Comparison of ENCODE assay signal across 10 mouse cellular contexts in the genomic region with DNA sequence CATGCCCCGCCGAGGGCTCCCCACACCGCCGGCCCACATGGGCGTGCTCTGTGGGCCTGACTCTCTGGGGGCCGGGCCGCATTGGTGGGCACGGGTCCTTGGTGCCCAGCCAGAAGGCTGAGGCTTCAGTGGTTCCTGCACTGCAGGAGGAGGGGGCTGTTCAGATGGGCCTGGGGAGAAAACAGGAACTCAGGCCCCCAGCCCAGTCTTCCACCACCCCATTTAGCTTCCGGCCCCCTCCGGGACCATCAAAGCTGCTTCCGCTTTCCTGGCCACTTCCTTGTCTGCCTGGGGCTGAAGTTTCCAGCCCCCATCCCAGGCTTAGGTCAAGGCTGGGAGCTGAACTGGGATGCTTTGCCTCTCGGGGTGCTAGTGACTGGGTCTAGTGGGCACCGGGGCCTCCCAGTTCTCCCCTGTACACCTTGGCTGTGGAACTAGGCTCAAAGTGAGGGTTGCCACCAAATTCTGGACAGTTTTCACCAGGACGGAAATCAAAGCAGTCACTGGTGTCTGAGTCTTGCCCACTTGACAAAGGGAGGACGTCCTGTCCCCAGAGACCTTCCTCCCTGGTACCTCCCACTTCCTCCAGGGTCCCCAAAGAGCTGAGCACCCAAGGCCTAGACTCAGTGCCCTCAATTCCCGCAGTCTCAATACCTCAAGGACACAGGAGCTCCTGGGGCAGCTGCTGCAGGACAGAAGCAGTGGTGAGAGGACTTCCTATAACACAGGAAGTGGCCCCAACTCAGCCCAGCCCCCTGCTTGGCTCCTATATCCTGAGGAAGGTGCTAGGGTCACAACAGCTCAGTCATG. TPM values are rescaled to one million over a fixed set of nuclear protein-coding genes. Genes with fewer than 3 reads are reported as not detected.
DNase-seq lines count a peak whose midpoint lies in the region; ATAC-seq and TF ChIP-seq lines count a peak whose summit lies in the region.
"Had no signal": no experiment of that assay in that cellular context is flagged by ENCODE, and none has a peak within 500 bp of the region (broad histone marks: within the 10 kb centered on the region; RNA-seq: fewer than 3 reads in every experiment).

No protein-coding gene starts in this region.

- no peak for TF ChIP-seq POLR2A in olfactory bulb, adult 2 months (IDR thresholded peaks at IDR 0.05; ENCODE audit: insufficient read depth, low read depth, low read length)

- 92% methylated on average over 16 of the region's 16 CpGs for WGBS in forebrain, embryonic 12.5 days
- 86% methylated on average over 16 of the region's 16 CpGs for WGBS in forebrain, postnatal 0 days
- 90% methylated on average over 15 of the region's 16 CpGs for WGBS in hindbrain, embryonic 16.5 days
- 36% methylated on average over 16 of the region's 16 CpGs for WGBS in liver, embryonic 11.5 days
- 91% methylated on average over 16 of the region's 16 CpGs for WGBS in olfactory bulb, adult 2 months

- no peak for ATAC-seq in forebrain, embryonic 12.5 days (ENCODE audit: low FRiP score)
- ATAC-seq in forebrain, postnatal 0 days, result no peak
- ATAC-seq in hindbrain, embryonic 16.5 days, result no peak
- ATAC-seq in liver, embryonic 11.5 days (replicated peaks; ENCODE audit: low FRiP score), result no peak

- H3K4me2 ChIP-seq in forebrain, embryonic 12.5 days, result no peak overlapping the region
- H3K4me2 ChIP-seq in forebrain, postnatal 0 days (ENCODE audit: low read depth), result no peak overlapping the region
- H3K4me2 ChIP-seq in hindbrain, embryonic 16.5 days (ENCODE audit: low read length), result peak overlapping the region; percentile 19
- H3K4me2 ChIP-seq in liver, embryonic 11.5 days, result peak overlapping the region; percentile 85

- no peak overlapping the region for H3K4me3 ChIP-seq in forebrain, embryonic 12.5 days (replicated peaks)
- no peak overlapping the region for H3K4me3 ChIP-seq in forebrain, postnatal 0 days (ENCODE audit: low read depth, low read length)
- H3K4me3 ChIP-seq in hindbrain, embryonic 16.5 days (ENCODE audit: low read length), result no peak overlapping the region
- peak overlapping the region; percentile 44 for H3K4me3 ChIP-seq in liver, embryonic 11.5 days (ENCODE audit: low read depth, low read length)
- H3K4me3 ChIP-seq in olfactory bulb, adult 2 months (ENCODE audit: insufficient read depth, low read depth, low read length), result no peak overlapping the region

- no peak overlapping the region for H3K9ac ChIP-seq in forebrain, embryonic 12.5 days
- H3K9ac ChIP-seq in forebrain, postnatal 0 days, result no peak overlapping the region
- H3K9ac ChIP-seq in hindbrain, embryonic 16.5 days (ENCODE audit: low read depth, low read length), result peak overlapping the region; percentile 27; the same call in 1 of the 2 replicates
- peak overlapping the region; percentile 64 for H3K9ac ChIP-seq in liver, embryonic 11.5 days (ENCODE audit: low read depth, low read length)

- peaks cover 8% of the 10 kb centered on the region for H3K27me3 ChIP-seq in forebrain, embryonic 12.5 days
- H3K27me3 ChIP-seq in forebrain, postnatal 0 days (ENCODE audit: insufficient read depth, low read length), result no peaks in the 10 kb centered on the region
- H3K27me3 ChIP-seq in hindbrain, embryonic 16.5 days (replicated peaks; ENCODE audit: control insufficient read depth, insufficient read depth, low read length), result 0 out of 2 replicates have a peak, but pooled peaks cover 1% of the 10 kb centered on the region
- H3K27me3 ChIP-seq in liver, embryonic 11.5 days (replicated peaks; ENCODE audit: control insufficient read depth, insufficient read depth, low read length), result no peaks in the 10 kb centered on the region

- no peak for DNase-seq in forebrain, postnatal 0 days
- DNase-seq in c-Kit-positive CD71-negative TER-119-negative erythroid progenitor cells, embryonic 14.5 days (ENCODE audit: low read depth), result peak; percentile 45
- no peak for DNase-seq in liver, embryonic 11.5 days (ENCODE audit: low spot score)
- DNase-seq in cerebellum, postnatal 25 days, result no peak
- DNase-seq in ovary, postnatal 36 days (ENCODE audit: low spot score), result no peak

- peaks cover 19% of the 10 kb centered on the region for H3K4me1 ChIP-seq in forebrain, embryonic 12.5 days
- H3K4me1 ChIP-seq in forebrain, postnatal 0 days (ENCODE audit: insufficient read depth), result peaks cover 5% of the 10 kb centered on the region; the same call in 1 of the 2 replicates
- peaks cover 6% of the 10 kb centered on the region for H3K4me1 ChIP-seq in hindbrain, embryonic 16.5 days (ENCODE audit: control insufficient read depth, insufficient read depth, low read depth, low read length)
- H3K4me1 ChIP-seq in liver, embryonic 11.5 days (replicated peaks; ENCODE audit: control insufficient read depth, insufficient read depth, low read length), result peaks cover 52% of the 10 kb centered on the region
- H3K4me1 ChIP-seq in olfactory bulb, adult 2 months (ENCODE audit: control insufficient read depth, insufficient read depth, low read length), result peaks cover 11% of the 10 kb centered on the region; the same call in 1 of the 2 replicates

- peaks cover 18% of the 10 kb centered on the region for H3K36me3 ChIP-seq in forebrain, embryonic 12.5 days (replicated peaks)
- H3K36me3 ChIP-seq in forebrain, postnatal 0 days (ENCODE audit: insufficient read depth), result peaks cover 21% of the 10 kb centered on the region
- H3K36me3 ChIP-seq in hindbrain, embryonic 16.5 days (ENCODE audit: control insufficient read depth, insufficient read depth, low read length), result peaks cover 15% of the 10 kb centered on the region
- H3K36me3 ChIP-seq in liver, embryonic 11.5 days (ENCODE audit: control insufficient read depth, insufficient read depth, low read length), result peaks cover 16% of the 10 kb centered on the region; the same call in 1 of the 2 replicates

- TF ChIP-seq CTCF in forebrain, postnatal 0 days (IDR thresholded peaks at IDR 0.05; ENCODE audit: low read depth), result no peak
- no peak for TF ChIP-seq CTCF in olfactory bulb, adult 2 months (IDR thresholded peaks at IDR 0.05; ENCODE audit: insufficient read depth, low read depth, low read length)

- H3K27ac ChIP-seq in forebrain, embryonic 12.5 days, result 0 out of 2 replicates have a peak overlapping the region, but pooled peaks have one; percentile 13
- no peak overlapping the region for H3K27ac ChIP-seq in forebrain, postnatal 0 days (ENCODE audit: low read depth, low read length)
- H3K27ac ChIP-seq in hindbrain, embryonic 16.5 days (ENCODE audit: low read depth, low read length), result no peak overlapping the region; the same call in 1 of the 2 replicates
- H3K27ac ChIP-seq in liver, embryonic 11.5 days (ENCODE audit: low read depth, low read length), result peak overlapping the region; percentile 71
- peak overlapping the region; percentile 31; the same call in 1 of the 2 replicates for H3K27ac ChIP-seq in olfactory bulb, adult 2 months (ENCODE audit: insufficient read depth, low read depth, low read length)

- H3K9me3 ChIP-seq in forebrain, embryonic 12.5 days, result no peaks in the 10 kb centered on the region
- no peaks in the 10 kb centered on the region for H3K9me3 ChIP-seq in forebrain, postnatal 0 days (ENCODE audit: low read length)
- no peaks in the 10 kb centered on the region for H3K9me3 ChIP-seq in hindbrain, embryonic 16.5 days (ENCODE audit: control insufficient read depth, low read length)
- H3K9me3 ChIP-seq in liver, embryonic 11.5 days (ENCODE audit: control insufficient read depth, low read length), result no peaks in the 10 kb centered on the region
- H3K9me3 ChIP-seq: G1E had no signal

RNA-seq across cellular contexts. Expression of gene Sipa1, which starts 2.4 kb away (rescaled TPM):
- polyA plus RNA-seq in forebrain, embryonic 12.5 days (2016; fragmentation: Nextera tagmentation; extraction: Ambion mirVana), result 16.3 and 16.8 TPM in 2 replicates
- 16.6 and 18.3 TPM in 2 replicates for total RNA-seq in forebrain, postnatal 0 days (2014; rRNA removed)
- polyA plus RNA-seq in forebrain, postnatal 0 days (2015; fragmentation: Nextera tagmentation; extraction: Ambion mirVana), result 14.6 and 19.6 TPM in 2 replicates
- polyA plus RNA-seq in hindbrain, embryonic 16.5 days (2015; fragmentation: Nextera tagmentation; extraction: Ambion mirVana), result 14.3 and 19.1 TPM in 2 replicates
- 32.3 and 34.8 TPM in 2 replicates for polyA plus RNA-seq in liver, embryonic 11.5 days (2014; fragmentation: Nextera tagmentation; extraction: Ambion mirVana)
- not detected in 2 replicates for polyA plus RNA-seq in olfactory bulb, adult 2 months (2012; ENCODE audit: insufficient read depth, insufficient read length, low replicate concordance, missing spikeins)

RNA-seq across cellular contexts. Expression of gene Rela, which starts 23.9 kb away (rescaled TPM):
- 34.1 and 36.9 TPM in 2 replicates for polyA plus RNA-seq in forebrain, embryonic 12.5 days (2016; fragmentation: Nextera tagmentation; extraction: Ambion mirVana)
- 23.2 and 34.8 TPM in 2 replicates for total RNA-seq in forebrain, postnatal 0 days (2014; rRNA removed)
- polyA plus RNA-seq in forebrain, postnatal 0 days (2015; fragmentation: Nextera tagmentation; extraction: Ambion mirVana), result 26.8 and 32.3 TPM in 2 replicates
- 35.7 and 38.7 TPM in 2 replicates for polyA plus RNA-seq in hindbrain, embryonic 16.5 days (2015; fragmentation: Nextera tagmentation; extraction: Ambion mirVana)
- 57.1 and 57.7 TPM in 2 replicates for polyA plus RNA-seq in liver, embryonic 11.5 days (2014; fragmentation: Nextera tagmentation; extraction: Ambion mirVana)
- polyA plus RNA-seq in olfactory bulb, adult 2 months (2012; ENCODE audit: insufficient read depth, insufficient read length, low replicate concordance, missing spikeins), result not detected in 2 replicates

RNA-seq across cellular contexts. Expression of gene Map3k11, which starts 27.4 kb away (rescaled TPM):
- 19.2 and 22.2 TPM in 2 replicates for polyA plus RNA-seq in forebrain, embryonic 12.5 days (2016; fragmentation: Nextera tagmentation; extraction: Ambion mirVana)
- total RNA-seq in forebrain, postnatal 0 days (2014; rRNA removed), result 14.4 and 19.7 TPM in 2 replicates
- polyA plus RNA-seq in forebrain, postnatal 0 days (2015; fragmentation: Nextera tagmentation; extraction: Ambion mirVana), result 8.7 and 9.0 TPM in 2 replicates
- polyA plus RNA-seq in hindbrain, embryonic 16.5 days (2015; fragmentation: Nextera tagmentation; extraction: Ambion mirVana), result 9.2 and 13.2 TPM in 2 replicates
- polyA plus RNA-seq in liver, embryonic 11.5 days (2014; fragmentation: Nextera tagmentation; extraction: Ambion mirVana), result 27.4 and 28.1 TPM in 2 replicates
- not detected in 2 replicates for polyA plus RNA-seq in olfactory bulb, adult 2 months (2012; ENCODE audit: insufficient read depth, insufficient read length, low replicate concordance, missing spikeins)

RNA-seq across cellular contexts. Expression of gene Pcnx3, which starts 27.6 kb away (rescaled TPM):
- 32.4 and 35.1 TPM in 2 replicates for polyA plus RNA-seq in forebrain, embryonic 12.5 days (2016; fragmentation: Nextera tagmentation; extraction: Ambion mirVana)
- total RNA-seq in forebrain, postnatal 0 days (2014; rRNA removed), result 57.4 and 67.1 TPM in 2 replicates
- polyA plus RNA-seq in forebrain, postnatal 0 days (2015; fragmentation: Nextera tagmentation; extraction: Ambion mirVana), result 10.2 and 17.2 TPM in 2 replicates
- 22.6 and 24.8 TPM in 2 replicates for polyA plus RNA-seq in hindbrain, embryonic 16.5 days (2015; fragmentation: Nextera tagmentation; extraction: Ambion mirVana)
- polyA plus RNA-seq in liver, embryonic 11.5 days (2014; fragmentation: Nextera tagmentation; extraction: Ambion mirVana), result 22.5 and 25.0 TPM in 2 replicates
- polyA plus RNA-seq in olfactory bulb, adult 2 months (2012; ENCODE audit: insufficient read depth, insufficient read length, low replicate concordance, missing spikeins), result not detected in 2 replicates

RNA-seq across cellular contexts. Expression of gene Kcnk7, which starts 43.0 kb away (rescaled TPM):
- 0.29 TPM in 1 of 2 replicates, not detected in the other for polyA plus RNA-seq in forebrain, embryonic 12.5 days (2016; fragmentation: Nextera tagmentation; extraction: Ambion mirVana)
- total RNA-seq in forebrain, postnatal 0 days (2014; rRNA removed), result not detected in 2 replicates
- polyA plus RNA-seq in forebrain, postnatal 0 days (2015; fragmentation: Nextera tagmentation; extraction: Ambion mirVana), result 0.17 TPM in 1 of 2 replicates, not detected in the other
- polyA plus RNA-seq in hindbrain, embryonic 16.5 days (2015; fragmentation: Nextera tagmentation; extraction: Ambion mirVana), result not detected in 2 replicates
- polyA plus RNA-seq in liver, embryonic 11.5 days (2014; fragmentation: Nextera tagmentation; extraction: Ambion mirVana), result 0.14 TPM in 1 of 2 replicates, not detected in the other
- not detected in 2 replicates for polyA plus RNA-seq in olfactory bulb, adult 2 months (2012; ENCODE audit: insufficient read depth, insufficient read length, low replicate concordance, missing spikeins)
- total RNA-seq: G1E; left cerebral cortex, postnatal 10 days had no signal

Comparison
In these comparisons a context has a peak if more than half of its experiments do, and no peak if none do; other contexts are left out.
1. H3K27ac ChIP-seq: peak in forebrain, embryonic 12.5 days (single experiment), liver, embryonic 11.5 days (single experiment) and olfactory bulb, adult 2 months (single experiment); none in forebrain, postnatal 0 days (single experiment) and hindbrain, embryonic 16.5 days (single experiment).
2. H3K4me2 ChIP-seq: peak in hindbrain, embryonic 16.5 days (single experiment) and liver, embryonic 11.5 days (single experiment); none in forebrain, embryonic 12.5 days (single experiment) and forebrain, postnatal 0 days (single experiment).
3. H3K9ac ChIP-seq: peak in hindbrain, embryonic 16.5 days (single experiment) and liver, embryonic 11.5 days (single experiment); none in forebrain, embryonic 12.5 days (single experiment) and forebrain, postnatal 0 days (single experiment).
4. RNA of gene Rela, which starts 23.9 kb away (polyA plus RNA-seq): 57.1 to 57.7 TPM in liver, embryonic 11.5 days, 35.7 to 38.7 TPM in hindbrain, embryonic 16.5 days, 34.1 to 36.9 TPM in forebrain, embryonic 12.5 days and 26.8 to 32.3 TPM in forebrain, postnatal 0 days; not detected in olfactory bulb, adult 2 months; every median in the first group is over 10 times any median in the second.